Comparison of ENCODE assay signal across 8 mouse cellular contexts in genomic region chr7:130720646-130721335, GRCm38 (mm10). TPM values are rescaled to one million over a fixed set of nuclear protein-coding genes. Genes with fewer than 3 reads are reported as not detected.
DNase-seq lines count a peak whose midpoint lies in the region; ATAC-seq and TF ChIP-seq lines count a peak whose summit lies in the region.

No protein-coding gene starts in this region.

- peak; percentile 64; the same call in 1 of the 2 replicates for ATAC-seq in cerebellum, adult (ENCODE audit: insufficient number of reproducible peaks, low FRiP score, low TSS enrichment)
- ATAC-seq in erythroblast, adult 5-6 weeks (replicated peaks; ENCODE audit: low FRiP score, poor library complexity, severe bottlenecking): no peak

- H3K27ac ChIP-seq in left cerebral cortex, adult 2 months: no peak overlapping the region

- no peak for TF ChIP-seq CTCF in left cerebral cortex, adult 2 months (IDR thresholded peaks at IDR 0.05)

- no peak for DNase-seq in cerebellum, postnatal 4 days (ENCODE audit: low spot score in 2 of 2)
- DNase-seq in retina, postnatal 1 day: peak; percentile 8
- no peak for DNase-seq in retina, embryonic 14.5 days (ENCODE audit: low spot score)
- peak; percentile 64 for DNase-seq in kidney, postnatal 14 days
- DNase-seq in Muller cell, postnatal 12 days (ENCODE audit: inconsistent ontology term): no peak
- DNase-seq in left cerebral cortex, adult 2 months (ENCODE audit: extremely low spot score in 1 of 2, low spot score in 2 of 2): no peak

- H3K4me3 ChIP-seq in left cerebral cortex, adult 2 months: no peak overlapping the region

- intact Hi-C loops in left cerebral cortex, adult 2 months (cut with DNase I): no loop called here

RNA-seq across cellular contexts. Expression of gene Btbd16, which starts 53.1 kb away (rescaled TPM):
- total RNA-seq in left cerebral cortex, adult 2 months (2021): under 1 TPM; 0.23 to 0.56 TPM
- total RNA-seq in erythroblast, adult 5-6 weeks (2015; ENCODE audit: low replicate concordance): not detected in 2 replicates
- total RNA-seq in erythroblast, adult 5-6 weeks (2017; ENCODE audit: low replicate concordance): not detected in 2 replicates

Comparison
In these comparisons a context has a peak if more than half of its experiments do, and no peak if none do; other contexts are left out.
1. DNase-seq: peak in retina, postnatal 1 day (single experiment) and kidney, postnatal 14 days (single experiment); none in cerebellum, postnatal 4 days (0 of 2), retina, embryonic 14.5 days (single experiment), Muller cell, postnatal 12 days (single experiment) and left cerebral cortex, adult 2 months (0 of 2).